Mouse (Mus musculus) cortical plate, adult 2 months (tissue): Measurements from ENCODE around the gene Cdkn3. TPM values are rescaled to one million over a fixed set of nuclear protein-coding genes. Genes with fewer than 3 reads are reported as not detected.
"Not testable (repeated sequence)": the region's sequence is repeated elsewhere in the genome, so short reads cannot be mapped to it uniquely, and the experiment has no call there.

Experiments
- H3K27ac ChIP-seq: fragments of 200-500 bp; 2 replicates; pipeline ENCODE4 v1.5.1; 2012; ENCODE audit warnings: low read length, control low read depth, inconsistent platforms; ENCODE audit not compliant: insufficient read depth
- H3K4me1 ChIP-seq: fragments of 200-500 bp; 2 replicates; pipeline ENCODE4 v1.6.1; 2011; ENCODE audit warnings: low read length; ENCODE audit not compliant: control insufficient read depth, insufficient read depth
- H3K4me3 ChIP-seq: fragments of 200-500 bp; 2 replicates; pipeline ENCODE4 v1.5.1; 2011; ENCODE audit warnings: mild to moderate bottlenecking, low read length, control low read depth; ENCODE audit not compliant: insufficient read depth
- CTCF ChIP-seq: fragments of 200-500 bp; IDR thresholded peaks from 2 replicates; pipeline ENCODE4 v1.5.1; 2011; ENCODE audit warnings: mild to moderate bottlenecking, control low read depth, low read length; ENCODE audit not compliant: insufficient read depth; ENCODE audit errors: extremely low read depth
- POLR2A ChIP-seq: fragments of 200-500 bp; IDR thresholded peaks from 2 replicates; pipeline ENCODE4 v1.6.1; 2011; ENCODE audit warnings: mild to moderate bottlenecking, low read length, control low read depth; ENCODE audit not compliant: insufficient read depth; ENCODE audit errors: extremely low read depth
- polyA plus RNA-seq: library from polyadenylated mRNA; depleted of rRNA; stranded (reverse); fragments of >200 nt; gene quantifications from 2 replicates; pipeline ENCODE4 v1.2.3, GENCODE M21; 2012; rRNA removed

Cdkn3 gene
- polyA plus RNA-seq, 1 experiment: 1.1 TPM

DNA sequence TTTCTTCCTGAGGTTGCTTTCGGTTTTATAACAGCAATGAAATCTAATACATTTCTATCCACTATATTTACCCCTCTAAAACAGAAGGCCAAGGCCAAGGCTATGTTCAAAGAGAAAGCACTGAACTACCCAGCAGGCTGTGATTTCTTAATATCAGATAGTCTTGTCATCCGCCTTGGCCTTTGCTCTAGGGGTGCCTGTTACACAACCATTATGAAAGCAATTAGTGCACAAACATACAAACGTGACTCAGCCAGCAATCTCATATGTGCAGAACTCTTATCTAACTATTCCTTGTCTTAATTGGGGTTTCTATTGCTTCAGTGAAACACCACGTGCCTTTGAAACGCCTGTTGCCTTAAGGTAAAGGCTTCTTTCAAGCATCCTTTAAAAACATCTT, 33.8 kb downstream of the Cdkn3 start:
- Histone ChIP-seq H3K4me1 (no peaks in the 10 kb centered on the region), H3K27ac (no peak overlapping the region), H3K4me3 (no peak overlapping the region)
- TF ChIP-seq CTCF: no peak
- no peak for TF ChIP-seq POLR2A

DNA sequence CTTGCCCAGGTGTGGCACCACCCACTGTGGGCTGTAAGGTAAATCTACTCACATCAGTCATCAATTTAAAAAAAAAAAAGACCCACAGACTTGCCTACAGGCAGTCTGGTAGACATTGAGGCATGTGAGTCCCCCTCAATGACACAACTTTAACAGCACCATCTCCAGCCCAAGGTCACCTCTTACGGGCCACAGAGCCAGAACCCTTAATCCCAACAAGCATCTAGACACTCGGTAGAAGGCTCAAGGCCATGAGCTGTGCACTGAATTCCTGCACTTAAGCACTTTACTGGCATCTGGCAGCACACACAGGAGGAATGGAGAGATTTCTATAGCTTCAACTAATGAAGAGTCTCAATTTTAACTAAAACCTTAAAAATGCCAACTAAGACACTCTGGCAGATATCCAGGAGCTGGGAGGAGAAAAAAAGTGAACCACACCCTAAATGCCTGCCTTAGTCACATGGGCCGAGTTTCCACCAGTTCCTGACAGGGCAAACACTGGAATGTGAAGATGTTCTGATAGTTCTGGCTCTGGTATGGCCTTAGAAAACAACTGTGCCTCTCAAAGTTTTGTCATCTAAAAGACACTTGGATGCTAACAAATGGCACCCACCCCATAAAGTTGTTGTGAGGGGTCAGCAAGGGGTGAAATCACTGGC, 40.5 kb downstream of the Cdkn3 start:
- Histone ChIP-seq H3K4me3 (no peak overlapping the region), H3K27ac (no peak overlapping the region), H3K4me1 (no peaks in the 10 kb centered on the region)
- TF ChIP-seq CTCF (no peak), POLR2A (no peak)

- H3K4me3 ChIP-seq: no peak overlapping the region
Observed at GRCm38 (mm10) chr14:46803259-46803658, 42.9 kb downstream of the Cdkn3 start.

DNA sequence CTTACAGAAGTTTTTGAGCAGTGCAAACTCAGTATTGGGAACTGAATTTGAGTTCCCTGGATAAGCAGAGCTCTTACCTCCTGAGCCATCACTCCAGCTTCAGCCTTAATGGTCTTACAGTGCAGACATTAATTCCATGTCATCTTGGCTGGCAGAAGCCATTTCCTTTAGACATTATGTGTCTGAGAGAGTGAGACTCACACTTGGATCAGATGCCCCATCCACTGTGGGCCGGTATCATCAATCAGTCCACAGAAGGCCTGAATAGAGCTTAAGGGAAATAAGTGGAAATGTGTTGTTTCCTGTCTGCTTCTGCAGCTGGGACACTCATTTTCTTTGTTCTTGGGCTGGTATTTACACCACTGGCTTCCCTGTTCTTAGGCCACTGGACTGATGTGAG, 43.5 kb downstream of the Cdkn3 start:
- Histone ChIP-seq H3K4me3 (no peak overlapping the region), H3K4me1 (no peaks in the 10 kb centered on the region), H3K27ac (no peak overlapping the region)
- TF ChIP-seq CTCF (no peak), POLR2A (no peak)

More at GRCm38 (mm10) chr14:46803259-46803658, 42.9 kb downstream of the Cdkn3 start:
- TF ChIP-seq CTCF (no peak), POLR2A (no peak)
- no peak overlapping the region for H3K27ac ChIP-seq
- no peaks in the 10 kb centered on the region for H3K4me1 ChIP-seq

GRCm38 (mm10) chr14:46806186-46806585, 45.8 kb downstream of the Cdkn3 start:
- H3K27ac ChIP-seq: no peak overlapping the region
- TF ChIP-seq POLR2A (no peak), CTCF (no peak)
- H3K4me1 ChIP-seq: no peaks in the 10 kb centered on the region
- H3K4me3 ChIP-seq: no peak overlapping the region

DNA sequence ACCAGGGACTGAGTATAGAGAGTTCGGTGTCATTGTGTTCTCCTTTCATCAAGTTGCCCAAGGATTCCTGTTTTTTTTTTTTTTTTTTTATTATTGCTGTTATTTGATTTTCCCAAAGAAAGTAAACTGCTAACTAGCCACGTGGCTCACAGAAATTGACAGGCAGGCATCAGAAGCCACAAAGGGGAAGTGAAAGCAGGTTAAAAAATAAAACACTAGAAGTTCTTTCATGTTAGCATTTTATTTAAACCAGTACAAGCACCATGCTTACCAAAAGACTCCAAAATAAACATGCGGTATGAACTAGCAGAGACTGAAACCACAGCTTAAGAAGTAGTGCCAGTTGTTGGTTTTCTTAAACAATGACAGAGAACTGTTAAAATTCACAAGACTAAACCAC, 47.6 kb downstream of the Cdkn3 start:
- Histone ChIP-seq H3K4me1 (no peaks in the 10 kb centered on the region), H3K4me3 (no peak overlapping the region), H3K27ac (no peak overlapping the region)
- TF ChIP-seq CTCF: no peak
- TF ChIP-seq POLR2A: no peak

DNA sequence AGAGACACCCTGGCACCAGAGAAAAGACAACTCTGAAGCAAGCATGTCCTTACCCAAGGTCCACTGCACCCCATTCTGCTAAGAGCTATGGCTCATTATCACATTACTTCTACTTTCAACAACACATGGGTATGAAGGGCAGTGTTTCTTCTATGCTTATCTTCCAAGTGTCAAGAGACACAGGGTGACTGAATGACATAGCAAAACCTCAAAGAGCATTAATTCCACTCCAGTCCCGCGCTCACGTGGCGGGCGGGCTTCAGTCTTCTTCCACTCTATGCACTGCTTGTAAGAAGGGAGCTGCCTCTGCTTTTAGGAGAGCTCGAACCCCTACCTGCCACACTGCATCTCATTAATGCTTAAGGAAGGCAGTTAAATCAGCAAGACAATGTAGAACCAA, 55.3 kb downstream of the Cdkn3 start:
- H3K4me3 ChIP-seq: no peak overlapping the region
- H3K4me1 ChIP-seq: peaks cover 2% of the 10 kb centered on the region; the same call in 1 of the 2 replicates
- no peak overlapping the region for H3K27ac ChIP-seq
- no peak for TF ChIP-seq CTCF
- no peak for TF ChIP-seq POLR2A

DNA sequence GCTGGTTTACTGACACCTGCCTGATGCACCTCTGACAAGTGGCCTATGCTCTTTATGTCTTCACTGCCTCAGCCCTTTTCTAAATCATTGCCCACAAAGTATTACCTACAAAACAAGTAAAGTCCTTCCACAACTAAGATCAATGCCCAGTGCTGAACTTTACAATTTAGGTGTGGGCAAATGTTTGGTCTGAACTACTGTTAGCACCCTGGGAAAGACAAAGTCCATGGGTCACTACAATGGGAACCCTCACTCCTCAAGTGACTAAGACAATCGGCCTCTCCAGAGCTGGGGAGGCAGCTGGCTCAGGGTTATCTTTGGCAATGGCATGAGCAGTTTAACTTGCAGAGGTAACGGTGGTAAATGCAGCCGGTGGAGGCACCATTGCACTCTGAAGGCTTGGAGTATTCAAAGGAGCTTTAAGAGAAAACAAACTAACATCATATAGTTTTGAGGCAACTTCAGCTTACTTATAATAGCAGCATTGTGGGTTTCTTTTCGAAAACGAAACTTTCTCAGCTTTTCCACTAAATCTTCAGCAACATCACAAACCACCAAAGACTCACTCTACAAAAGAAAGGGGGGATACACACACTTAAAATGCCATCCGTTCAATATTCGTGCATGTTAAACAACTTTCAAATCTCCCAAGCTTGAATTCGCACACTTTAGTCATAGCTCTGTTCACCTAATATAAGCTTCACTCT, 56.7 kb downstream of the Cdkn3 start:
- TF ChIP-seq POLR2A (no peak), CTCF (no peak)
- H3K4me1 ChIP-seq: peaks cover 5% of the 10 kb centered on the region; the same call in 1 of the 2 replicates
- no peak overlapping the region for H3K4me3 ChIP-seq
- H3K27ac ChIP-seq: no peak overlapping the region

DNA sequence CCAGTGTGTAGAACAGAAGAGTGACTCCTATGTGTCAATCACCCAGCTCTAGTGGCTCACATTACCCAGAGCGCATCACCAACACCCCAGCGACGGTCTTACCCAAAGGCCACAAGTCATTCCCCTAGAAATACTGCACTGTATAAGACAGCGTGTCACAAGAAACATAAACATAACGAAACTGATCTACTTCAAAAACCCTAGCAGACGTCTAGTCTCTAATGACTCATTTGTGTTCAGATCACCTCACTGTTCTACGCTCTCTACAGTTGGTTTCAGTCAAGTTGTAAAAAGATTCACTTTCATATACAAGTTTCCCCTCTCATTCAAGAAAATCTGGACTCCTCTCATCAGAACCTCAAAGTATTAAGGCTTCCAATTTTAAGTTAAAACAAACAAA, 58.4 kb downstream of the Cdkn3 start:
- peaks cover 5% of the 10 kb centered on the region; the same call in 1 of the 2 replicates for H3K4me1 ChIP-seq
- TF ChIP-seq CTCF (no peak), POLR2A (no peak)
- H3K4me3 ChIP-seq: no peak overlapping the region
- no peak overlapping the region for H3K27ac ChIP-seq

DNA sequence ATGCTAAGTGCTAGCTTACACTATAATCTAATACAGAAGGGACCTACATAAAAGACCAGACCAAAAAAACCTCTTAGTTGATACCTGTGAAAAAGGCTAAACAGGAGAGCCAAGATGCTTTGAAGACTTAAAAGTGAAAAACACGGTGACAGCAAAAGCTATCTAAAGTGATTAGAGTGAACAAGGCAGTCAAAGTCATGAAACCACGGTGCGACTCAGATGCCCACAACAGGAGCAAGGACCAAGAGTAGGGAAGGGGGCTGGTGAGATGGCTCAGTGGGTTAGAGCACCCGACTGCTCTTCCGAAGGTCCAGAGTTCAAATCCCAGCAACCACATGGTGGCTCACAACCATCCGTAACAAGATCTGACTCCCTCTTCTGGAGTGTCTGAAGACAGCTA, 59.6 kb downstream of the Cdkn3 start:
- not testable (repeated sequence) for H3K27ac ChIP-seq, H3K4me3 ChIP-seq, H3K4me1 ChIP-seq

Other genes starting within 250 kb of the Cdkn3 start
- gene Cnih1, start 27.9 kb downstream of the Cdkn3 start, polyA plus RNA-seq: 106 and 114 TPM in 2 replicates
- gene Gmfb, start 61.7 kb downstream of the Cdkn3 start, polyA plus RNA-seq: 82.0 and 83.9 TPM in 2 replicates
- 42.1 and 44.6 TPM in 2 replicates for gene Cgrrf1, start 71.6 kb downstream of the Cdkn3 start, polyA plus RNA-seq
- gene Samd4, start 122.3 kb downstream of the Cdkn3 start, polyA plus RNA-seq: 13.0 and 14.0 TPM in 2 replicates